Mouse (Mus musculus): ENCODE measurements around the gene Eea1. TPM values are rescaled to one million over a fixed set of nuclear protein-coding genes. Genes with fewer than 3 reads are reported as not detected.

The Eea1 gene
- polyA plus RNA-seq, 1 experiment from 2014 or later, result 14.4 TPM

DNA sequence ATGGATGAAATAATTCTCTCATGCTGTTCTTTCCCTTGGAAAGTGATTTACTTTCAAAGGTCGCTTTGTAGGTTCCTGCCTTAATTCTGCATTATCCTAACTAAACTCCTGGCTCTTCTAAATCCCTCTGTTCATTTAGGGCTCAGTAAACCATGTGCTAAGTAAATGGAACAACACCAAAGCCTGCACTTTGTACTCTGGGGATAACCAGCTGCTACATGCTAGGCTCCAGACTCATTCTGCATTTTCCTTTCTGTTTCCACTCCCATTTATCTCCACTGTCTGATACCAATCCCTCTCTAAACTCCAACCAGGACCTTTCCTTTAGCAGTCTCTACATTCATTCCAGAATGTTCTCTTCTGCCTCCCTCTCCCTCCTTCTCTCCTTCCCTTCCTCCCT is 149.3 kb downstream of the Eea1 start:
- Histone ChIP-seq H3K9me3 (ENCODE audit: control insufficient read depth, low read length) (no peaks in the 10 kb centered on the region), H3K27me3 (replicated peaks; ENCODE audit: control insufficient read depth, insufficient read depth, low read length) (no peaks in the 10 kb centered on the region), H3K36me3 (ENCODE audit: control insufficient read depth, insufficient read depth, low read length) (no peaks in the 10 kb centered on the region), H3K9ac (ENCODE audit: low read depth, low read length) (no peak overlapping the region), H3K4me3 (ENCODE audit: low read depth, low read length) (no peak overlapping the region), H3K4me2 (no peak overlapping the region), H3K4me1 (replicated peaks; ENCODE audit: control insufficient read depth, insufficient read depth, low read length) (no peaks in the 10 kb centered on the region), H3K27ac (ENCODE audit: low read depth, low read length) (no peak overlapping the region)
- DNase-seq (ENCODE audit: low spot score) (no peak), ATAC-seq (replicated peaks; ENCODE audit: low FRiP score) (no peak)
- 79% methylated on average over 1 of the region's 1 CpGs for WGBS

DNA sequence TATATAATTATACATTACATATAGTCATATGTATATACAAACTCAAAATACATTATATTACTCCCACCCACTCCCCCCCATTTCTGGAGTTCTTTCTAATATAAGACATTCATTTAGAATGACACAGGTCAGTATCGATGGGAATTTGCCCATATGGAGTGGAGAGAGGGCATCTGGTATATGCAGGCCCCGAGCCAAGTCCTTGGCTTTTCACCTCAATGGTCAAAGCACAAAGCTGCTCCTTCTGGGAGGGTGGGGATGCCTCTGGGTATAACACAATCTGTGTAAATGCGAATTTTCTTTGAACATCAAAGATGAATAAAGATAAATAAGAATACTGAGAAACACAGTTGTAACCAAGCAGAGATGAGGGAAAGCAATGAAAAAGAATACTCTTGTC is 149.9 kb downstream of the Eea1 start:
- H3K9me3 ChIP-seq (ENCODE audit: control insufficient read depth, low read length), result no peaks in the 10 kb centered on the region
- WGBS, result 81% methylated on average over 3 of the region's 3 CpGs
- ATAC-seq (replicated peaks; ENCODE audit: low FRiP score) (no peak), DNase-seq (ENCODE audit: low spot score) (no peak)
- no peak overlapping the region for H3K9ac ChIP-seq (ENCODE audit: low read depth, low read length)
- H3K36me3 ChIP-seq (ENCODE audit: control insufficient read depth, insufficient read depth, low read length), result no peaks in the 10 kb centered on the region
- H3K27ac ChIP-seq (ENCODE audit: low read depth, low read length), result no peak overlapping the region
- no peak overlapping the region for H3K4me2 ChIP-seq
- H3K4me3 ChIP-seq (ENCODE audit: low read depth, low read length), result no peak overlapping the region
- no peaks in the 10 kb centered on the region for H3K27me3 ChIP-seq (replicated peaks; ENCODE audit: control insufficient read depth, insufficient read depth, low read length)
- H3K4me1 ChIP-seq (replicated peaks; ENCODE audit: control insufficient read depth, insufficient read depth, low read length), result no peaks in the 10 kb centered on the region

DNA sequence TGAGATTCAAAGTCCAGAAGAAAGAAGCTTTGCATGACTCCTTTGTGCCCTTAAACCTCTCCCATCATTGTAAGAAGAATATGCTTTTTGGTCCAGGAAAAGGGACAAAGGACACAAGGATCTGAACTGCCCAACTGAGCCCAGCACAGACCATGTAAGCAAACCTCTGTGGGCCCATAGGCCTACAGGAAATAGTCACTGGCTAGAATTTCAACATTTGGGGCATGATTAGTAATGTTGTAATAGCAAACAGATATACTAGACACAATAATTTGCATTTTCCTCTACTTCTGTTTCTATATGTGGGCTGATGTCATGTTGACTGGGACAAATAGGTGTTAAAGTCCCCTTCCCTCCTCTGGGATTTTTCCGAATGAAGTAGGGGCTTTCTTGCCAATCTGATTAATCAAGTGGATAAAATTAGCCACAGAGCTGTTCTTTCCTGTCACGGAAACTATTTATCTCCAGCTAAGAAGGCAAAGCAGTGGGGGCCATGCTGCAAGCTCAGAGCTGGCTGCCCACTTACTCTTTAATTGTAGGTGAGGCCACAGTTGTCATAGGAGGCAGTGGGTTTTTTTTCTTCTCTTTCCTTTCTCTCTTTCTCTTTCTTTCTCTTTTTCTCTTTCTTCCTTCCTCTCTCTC is 153.6 kb downstream of the Eea1 start:
- DNase-seq (ENCODE audit: low spot score), result no peak
- ATAC-seq (replicated peaks; ENCODE audit: low FRiP score), result no peak
- H3K36me3 ChIP-seq (ENCODE audit: control insufficient read depth, insufficient read depth, low read length), result no peaks in the 10 kb centered on the region
- WGBS, result 40% methylated on average over 2 of the region's 2 CpGs
- H3K4me3 ChIP-seq (ENCODE audit: low read depth, low read length), result no peak overlapping the region
- no peak overlapping the region for H3K27ac ChIP-seq (ENCODE audit: low read depth, low read length)
- H3K9me3 ChIP-seq (ENCODE audit: control insufficient read depth, low read length), result no peaks in the 10 kb centered on the region
- H3K4me2 ChIP-seq, result no peak overlapping the region
- no peak overlapping the region for H3K9ac ChIP-seq (ENCODE audit: low read depth, low read length)
- no peaks in the 10 kb centered on the region for H3K4me1 ChIP-seq (replicated peaks; ENCODE audit: control insufficient read depth, insufficient read depth, low read length)
- H3K27me3 ChIP-seq (replicated peaks; ENCODE audit: control insufficient read depth, insufficient read depth, low read length), result no peaks in the 10 kb centered on the region

DNA sequence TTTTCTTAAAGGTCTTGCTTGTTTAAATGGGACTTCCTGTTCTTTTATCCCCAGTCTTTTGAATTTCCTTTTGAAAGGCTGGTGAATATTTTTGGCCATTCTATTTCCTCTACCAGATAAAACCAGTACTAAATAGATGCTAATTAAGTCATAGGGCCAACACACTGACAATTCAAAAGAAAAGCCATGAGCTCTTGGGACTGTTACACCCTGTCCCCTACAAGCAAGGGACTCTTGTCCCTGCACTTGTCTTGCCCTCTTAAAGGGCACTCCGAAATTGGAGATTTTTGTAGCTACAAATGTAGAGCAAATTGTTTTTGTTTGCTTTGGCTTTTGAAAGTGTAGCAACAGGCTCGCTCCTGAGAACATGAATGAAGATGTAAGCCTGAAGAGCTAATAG is 154.1 kb downstream of the Eea1 start:
- Histone ChIP-seq H3K27me3 (replicated peaks; ENCODE audit: control insufficient read depth, insufficient read depth, low read length) (no peaks in the 10 kb centered on the region), H3K36me3 (ENCODE audit: control insufficient read depth, insufficient read depth, low read length) (no peaks in the 10 kb centered on the region), H3K27ac (ENCODE audit: low read depth, low read length) (no peak overlapping the region), H3K4me1 (replicated peaks; ENCODE audit: control insufficient read depth, insufficient read depth, low read length) (no peaks in the 10 kb centered on the region), H3K4me2 (no peak overlapping the region), H3K9me3 (ENCODE audit: control insufficient read depth, low read length) (no peaks in the 10 kb centered on the region), H3K9ac (ENCODE audit: low read depth, low read length) (no peak overlapping the region), H3K4me3 (ENCODE audit: low read depth, low read length) (no peak overlapping the region)
- DNase-seq (ENCODE audit: low spot score) (no peak), ATAC-seq (replicated peaks; ENCODE audit: low FRiP score) (no peak)
- WGBS, result 76% methylated on average over 2 of the region's 2 CpGs

Other genes with a start within 250 kb of the Eea1 start
- not detected in 2 replicates for gene Gm33543, start 97.7 kb upstream of the Eea1 start, polyA plus RNA-seq (2014; fragmentation: Nextera tagmentation; extraction: Ambion mirVana)
- not detected in 2 replicates for gene Gm5426, start 196.0 kb downstream of the Eea1 start, polyA plus RNA-seq (2014; fragmentation: Nextera tagmentation; extraction: Ambion mirVana)

Measured in liver, embryonic 11.5 days (tissue).